Mouse (Mus musculus) olfactory bulb, adult 2 months (tissue): ENCODE data around the gene Slc9a8.

Source experiments
- CTCF ChIP-seq: fragments of 200-500 bp; IDR thresholded peaks from 2 replicates; pipeline ENCODE4 v1.5.1; 2012; ENCODE audit warnings: low read depth, mild to moderate bottlenecking, low read length, moderate library complexity; ENCODE audit not compliant: insufficient read depth
- POLR2A ChIP-seq: fragments of 200-500 bp; IDR thresholded peaks from 2 replicates; pipeline ENCODE4 v1.6.1; 2012; ENCODE audit warnings: mild to moderate bottlenecking, low read depth, low read length, moderate library complexity; ENCODE audit not compliant: insufficient read depth

DNA sequence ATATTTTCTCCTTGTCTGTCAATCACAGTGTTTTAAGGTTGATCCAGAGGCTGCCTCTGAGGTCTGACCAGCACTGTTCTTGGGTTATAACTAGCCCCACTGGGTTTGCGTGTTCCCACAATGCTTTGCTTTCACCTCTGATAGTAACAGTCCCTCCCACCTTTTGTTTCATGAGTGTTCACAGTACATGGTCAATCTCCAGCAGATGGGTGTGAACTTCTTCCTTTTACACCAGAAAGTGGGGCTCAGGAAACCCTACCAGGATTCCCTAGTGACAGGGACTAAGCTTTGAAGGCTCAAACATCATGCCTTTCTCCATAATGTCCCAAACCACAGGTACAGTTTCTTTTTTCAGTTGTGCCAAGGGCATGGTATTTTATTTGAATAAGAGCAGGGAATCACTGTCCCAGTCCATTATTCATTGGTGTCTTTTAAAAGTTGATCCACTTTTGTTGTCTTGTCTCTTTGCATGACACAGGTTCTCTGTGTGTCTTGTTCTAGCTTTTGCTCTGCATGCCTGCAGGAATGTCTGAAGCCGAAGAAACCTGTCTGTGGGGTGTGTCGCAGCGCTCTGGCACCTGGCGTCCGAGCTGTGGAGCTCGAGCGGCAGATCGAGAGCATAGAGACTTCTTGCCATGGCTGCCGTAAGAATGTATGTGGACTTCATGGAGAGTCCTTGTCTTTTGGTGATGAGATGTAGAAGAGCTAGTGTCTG lies 85.2 kb downstream of the Slc9a8 start:
- TF ChIP-seq CTCF, result no peak
- TF ChIP-seq POLR2A, result no peak
